Mouse (Mus musculus) megakaryocyte, embryonic 14.5 days (primary cell): ENCODE measurements around the gene Osbpl3.

Source experiments
- FLI1 ChIP-seq: IDR thresholded peaks from 2 replicates; pipeline ENCODE4 v1.6.1; 2012; ENCODE audit warnings: low read length, inconsistent platforms, mixed read lengths
- GATA1 ChIP-seq: IDR thresholded peaks from 3 replicates; pipeline ENCODE4 v1.6.1; 2012; ENCODE audit warnings: mixed read lengths, low read length, inconsistent platforms, borderline replicate concordance

- TF ChIP-seq GATA1 (no peak), FLI1 (no peak)
These were observed 4.2 kb upstream of the Osbpl3 start for GRCm38 (mm10) chr6:50460246-50460645.
